Mouse (Mus musculus) thymus, postnatal 0 days (tissue): Measurements from ENCODE around the gene Dnajb1. TPM values are rescaled to one million over a fixed set of nuclear protein-coding genes. Genes with fewer than 3 reads are reported as not detected.
A peak's percentile ranks its signal among the peaks of the same experiment; 100 is the strongest.
"Not testable (repeated sequence)": the region's sequence is repeated elsewhere in the genome, so short reads cannot be mapped to it uniquely, and the experiment has no call there.

Experiments used
- DNase-seq: peaks from one replicate; pipeline ENCODE4 v3.0.0-alpha.2; 2015; ENCODE audit warnings: low spot score
- polyA plus RNA-seq: library from polyadenylated mRNA; unstranded; fragments of >200 nt; fragmentation: Nextera tagmentation; extraction: Ambion mirVana; gene quantifications from 2 replicates; pipeline ENCODE4 v1.2.1, GENCODE M21; 2015

Gene Dnajb1
- polyA plus RNA-seq, 1 experiment from 2014 or later: 92.9 TPM

GRCm38 (mm10) chr8:83577384-83577791, 30.6 kb upstream of the Dnajb1 start:
- DNase-seq: no peak

- no peak for DNase-seq
Observed at GRCm38 (mm10) chr8:83578131-83579055, 29.6 kb upstream of the Dnajb1 start.

GRCm38 (mm10) chr8:83579676-83580075, 28.3 kb upstream of the Dnajb1 start:
- DNase-seq: no peak

GRCm38 (mm10) chr8:83580826-83581225, 27.2 kb upstream of the Dnajb1 start:
- no peak for DNase-seq

- DNase-seq: no peak
Observed at GRCm38 (mm10) chr8:83582226-83582625, 25.8 kb upstream of the Dnajb1 start.

GRCm38 (mm10) chr8:83583236-83583635, 24.8 kb upstream of the Dnajb1 start:
- DNase-seq: no peak

GRCm38 (mm10) chr8:83584771-83585170, 23.2 kb upstream of the Dnajb1 start:
- no peak for DNase-seq

- DNase-seq: no peak
Observed at GRCm38 (mm10) chr8:83585333-83585732, 22.7 kb upstream of the Dnajb1 start.

GRCm38 (mm10) chr8:83587644-83588043, 20.3 kb upstream of the Dnajb1 start:
- DNase-seq: no peak

- no peak for DNase-seq
Observed at GRCm38 (mm10) chr8:83588886-83589285, 19.1 kb upstream of the Dnajb1 start.

- no peak for DNase-seq
Observed at GRCm38 (mm10) chr8:83590488-83591023, 17.4 kb upstream of the Dnajb1 start.

- DNase-seq: no peak
Observed at GRCm38 (mm10) chr8:83592682-83593081, 15.3 kb upstream of the Dnajb1 start.

- DNase-seq: peak; percentile 31
Observed at GRCm38 (mm10) chr8:83593325-83594166, 14.4 kb upstream of the Dnajb1 start.

GRCm38 (mm10) chr8:83594167-83595049, 13.6 kb upstream of the Dnajb1 start:
- peak; percentile 99 for DNase-seq

- not testable (repeated sequence) for DNase-seq
Observed at GRCm38 (mm10) chr8:83595050-83595345, 13.0 kb upstream of the Dnajb1 start.

- DNase-seq: peak; percentile 53
Observed at GRCm38 (mm10) chr8:83596369-83596768, 11.6 kb upstream of the Dnajb1 start.

GRCm38 (mm10) chr8:83598146-83598545, 9.8 kb upstream of the Dnajb1 start:
- no peak for DNase-seq

- DNase-seq: no peak
Observed at GRCm38 (mm10) chr8:83599814-83600213, 8.2 kb upstream of the Dnajb1 start.

- DNase-seq: no peak
Observed at GRCm38 (mm10) chr8:83602650-83603029, 5.4 kb upstream of the Dnajb1 start.

- DNase-seq: peak; percentile 85
Observed at GRCm38 (mm10) chr8:83608398-83608829, 421 bp downstream of the Dnajb1 start.

- DNase-seq: no peak
Observed at GRCm38 (mm10) chr8:83609086-83609485, 1.1 kb downstream of the Dnajb1 start.
